Mouse (Mus musculus): ENCODE data around the gene Gm21258.
"Not testable (repeated sequence)": the region's sequence is repeated elsewhere in the genome, so short reads cannot be mapped to it uniquely, and the experiment has no call there.

Gm21258 gene

DNA sequence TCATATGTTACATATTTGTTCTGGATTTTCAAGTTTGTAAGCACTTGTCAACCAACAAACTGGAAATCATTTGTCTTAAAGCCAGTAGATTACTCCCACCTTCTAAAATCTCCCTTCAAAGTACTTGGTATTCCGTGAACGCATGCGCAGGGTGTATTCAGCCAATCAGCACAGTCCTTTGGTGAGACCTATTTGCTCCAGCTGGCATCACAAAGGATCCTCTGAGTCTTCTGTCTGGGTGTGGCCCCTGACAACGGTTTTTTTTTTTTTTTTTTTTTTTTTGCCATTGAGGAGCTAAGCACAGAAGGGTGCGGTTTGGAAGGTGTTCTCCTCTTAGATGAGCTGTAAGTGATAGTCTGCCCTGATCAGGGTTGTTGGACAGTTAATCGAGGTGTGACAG, at the start of gene Gm21258:
Gene Gm21258, plus strand, starts transcription at position 301 of the 400 bp plus-strand sequence.
- not testable (repeated sequence) for DNase-seq (ENCODE audit: low read depth)

All from c-Kit-positive CD71-positive TER-119-negative erythroid progenitor cells, embryonic 14.5 days (primary cell).